Mouse (Mus musculus): ENCODE results near the gene Mmp20. TPM values are rescaled to one million over a fixed set of nuclear protein-coding genes. Genes with fewer than 3 reads are reported as not detected.

Gene Mmp20
- polyA plus RNA-seq, 1 experiment from 2014 or later, result not detected

DNA sequence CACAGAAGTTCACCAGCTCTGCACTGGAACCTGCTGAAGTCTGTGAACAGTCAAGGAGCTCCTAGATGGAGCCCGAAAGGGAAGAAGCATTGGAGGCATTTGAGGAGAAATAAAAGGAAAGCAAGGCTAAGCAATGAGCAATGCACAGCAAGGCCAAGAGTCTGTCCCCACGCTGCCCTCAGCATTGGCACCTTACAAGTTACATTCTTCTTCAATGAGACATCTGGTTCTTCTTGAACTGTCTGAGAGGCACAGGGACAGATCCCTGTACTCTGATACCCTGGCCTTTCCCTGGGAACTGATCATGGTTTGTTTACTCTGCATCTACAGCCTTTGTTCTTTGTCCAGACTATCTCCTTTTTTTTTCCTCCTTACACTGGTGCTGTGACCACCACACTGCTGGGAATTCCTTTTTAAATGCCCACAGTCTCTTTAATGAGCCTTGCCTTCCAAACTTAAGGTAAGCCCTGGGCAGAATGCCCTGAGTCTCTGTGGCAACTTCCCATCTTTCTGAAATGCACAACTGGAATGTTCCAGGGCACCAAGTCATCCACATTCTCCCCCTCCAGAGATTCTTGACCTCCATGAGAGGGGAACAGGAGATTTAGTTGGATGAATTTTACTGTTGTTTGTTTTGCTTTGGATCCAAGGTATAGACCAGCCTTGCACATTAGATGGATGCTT is 50.3 kb downstream of the Mmp20 start:
- no peak overlapping the region for H3K4me3 ChIP-seq (ENCODE audit: low read depth, low read length)
- H3K27ac ChIP-seq (ENCODE audit: low read depth, low read length), result no peak overlapping the region
- H3K9me3 ChIP-seq (ENCODE audit: control insufficient read depth, low read length), result no peaks in the 10 kb centered on the region
- no peak for ATAC-seq (ENCODE audit: low read depth)
- no peaks in the 10 kb centered on the region for H3K4me1 ChIP-seq (ENCODE audit: control insufficient read depth, insufficient read depth, low read length)
- H3K36me3 ChIP-seq (ENCODE audit: control insufficient read depth, insufficient read depth, low read length), result no peaks in the 10 kb centered on the region
- H3K4me2 ChIP-seq (ENCODE audit: low read depth, low read length), result no peak overlapping the region
- no peak overlapping the region for H3K9ac ChIP-seq (replicated peaks; ENCODE audit: low read depth, low read length)
- H3K27me3 ChIP-seq (ENCODE audit: control insufficient read depth, insufficient read depth, low read length), result no peaks in the 10 kb centered on the region
- WGBS, result 88% methylated on average over 2 of the region's 2 CpGs

GRCm38 (mm10) chr9:7682081-7682618 is 54.1 kb downstream of the Mmp20 start:
- WGBS, result 92% methylated on average over 9 of the region's 9 CpGs

DNA sequence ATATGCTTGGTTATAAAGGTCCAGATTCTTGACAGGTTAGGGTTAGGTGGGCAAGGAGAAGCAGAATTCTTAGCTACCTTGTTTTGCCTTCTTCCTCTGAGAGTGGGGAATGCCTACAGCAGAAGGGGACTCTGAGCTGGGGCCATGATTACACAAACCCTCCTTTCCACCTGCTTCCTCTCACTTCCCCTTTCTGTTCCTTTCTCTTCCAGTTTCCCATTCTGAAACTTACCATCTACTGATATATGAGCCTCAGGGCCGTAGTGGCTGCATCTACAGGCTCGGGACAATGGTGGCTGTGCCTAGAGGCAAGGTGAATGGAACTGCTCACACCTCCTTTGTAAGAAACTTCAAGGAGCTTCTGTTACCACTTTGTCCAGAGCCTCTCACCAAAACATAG is 58.0 kb downstream of the Mmp20 start:
- 85% methylated on average over 2 of the region's 2 CpGs for WGBS
- no peaks in the 10 kb centered on the region for H3K9me3 ChIP-seq (ENCODE audit: control insufficient read depth, low read length)
- H3K4me3 ChIP-seq (ENCODE audit: low read depth, low read length), result no peak overlapping the region
- H3K4me1 ChIP-seq (ENCODE audit: control insufficient read depth, insufficient read depth, low read length), result no peaks in the 10 kb centered on the region
- no peak for ATAC-seq (ENCODE audit: low read depth)
- H3K27ac ChIP-seq (ENCODE audit: low read depth, low read length), result no peak overlapping the region
- H3K4me2 ChIP-seq (ENCODE audit: low read depth, low read length), result no peak overlapping the region
- H3K36me3 ChIP-seq (ENCODE audit: control insufficient read depth, insufficient read depth, low read length), result no peaks in the 10 kb centered on the region
- H3K27me3 ChIP-seq (ENCODE audit: control insufficient read depth, insufficient read depth, low read length), result no peaks in the 10 kb centered on the region
- H3K9ac ChIP-seq (replicated peaks; ENCODE audit: low read depth, low read length), result no peak overlapping the region

More at GRCm38 (mm10) chr9:7682081-7682618, 54.1 kb downstream of the Mmp20 start:
- Histone ChIP-seq H3K9me3 (ENCODE audit: control insufficient read depth, low read length) (no peaks in the 10 kb centered on the region), H3K27ac (ENCODE audit: low read depth, low read length) (no peak overlapping the region), H3K9ac (replicated peaks; ENCODE audit: low read depth, low read length) (no peak overlapping the region), H3K4me1 (ENCODE audit: control insufficient read depth, insufficient read depth, low read length) (no peaks in the 10 kb centered on the region), H3K27me3 (ENCODE audit: control insufficient read depth, insufficient read depth, low read length) (no peaks in the 10 kb centered on the region), H3K36me3 (ENCODE audit: control insufficient read depth, insufficient read depth, low read length) (no peaks in the 10 kb centered on the region), H3K4me3 (ENCODE audit: low read depth, low read length) (no peak overlapping the region), H3K4me2 (ENCODE audit: low read depth, low read length) (no peak overlapping the region)
- no peak for ATAC-seq (ENCODE audit: low read depth)

GRCm38 (mm10) chr9:7689799-7690198 is 61.8 kb downstream of the Mmp20 start:
- Histone ChIP-seq H3K9me3 (ENCODE audit: control insufficient read depth, low read length) (no peaks in the 10 kb centered on the region), H3K4me1 (ENCODE audit: control insufficient read depth, insufficient read depth, low read length) (no peaks in the 10 kb centered on the region), H3K36me3 (ENCODE audit: control insufficient read depth, insufficient read depth, low read length) (no peaks in the 10 kb centered on the region), H3K27me3 (ENCODE audit: control insufficient read depth, insufficient read depth, low read length) (no peaks in the 10 kb centered on the region), H3K27ac (ENCODE audit: low read depth, low read length) (no peak overlapping the region), H3K4me3 (ENCODE audit: low read depth, low read length) (no peak overlapping the region), H3K4me2 (ENCODE audit: low read depth, low read length) (no peak overlapping the region), H3K9ac (replicated peaks; ENCODE audit: low read depth, low read length) (no peak overlapping the region)
- 69% methylated on average over 6 of the region's 6 CpGs for WGBS
- no peak for ATAC-seq (ENCODE audit: low read depth)

DNA sequence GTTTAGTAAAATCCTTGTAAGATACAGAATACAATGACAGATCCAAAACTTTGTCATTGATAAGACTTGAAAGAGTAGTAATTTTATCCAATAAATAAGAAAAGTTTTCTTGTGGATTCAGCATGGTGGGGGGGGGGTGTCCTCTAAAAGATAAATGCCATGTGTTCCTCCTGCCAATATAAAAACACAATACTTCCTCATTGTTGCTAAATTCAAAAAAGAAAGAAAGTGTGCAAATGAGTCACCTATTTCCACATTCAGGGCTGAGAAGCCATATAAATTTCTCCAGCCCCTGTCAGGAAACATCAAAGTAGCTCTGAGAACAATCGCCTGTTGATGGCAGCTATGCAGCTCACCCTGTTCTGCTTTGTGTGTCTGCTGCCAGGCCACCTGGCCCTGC is 63.8 kb downstream of the Mmp20 start, which contains the start of gene Mmp7:
TSS of gene Mmp7 (plus strand) at position 301 of the 400 bp plus-strand sequence.
- H3K27ac ChIP-seq (ENCODE audit: low read depth, low read length), result no peak within 1 kb of the TSS
- H3K4me2 ChIP-seq (ENCODE audit: low read depth, low read length), result no peak within 1 kb of the TSS
- no peaks in the 10 kb centered on the region for H3K4me1 ChIP-seq (ENCODE audit: control insufficient read depth, insufficient read depth, low read length)
- H3K36me3 ChIP-seq (ENCODE audit: control insufficient read depth, insufficient read depth, low read length), result no peaks in the 10 kb centered on the region
- WGBS, result 48% methylated on average over 1 of the region's 1 CpGs
- no peaks in the 10 kb centered on the region for H3K9me3 ChIP-seq (ENCODE audit: control insufficient read depth, low read length)
- H3K9ac ChIP-seq (replicated peaks; ENCODE audit: low read depth, low read length), result no peak within 1 kb of the TSS
- no peak within 1 kb of the TSS for H3K4me3 ChIP-seq (ENCODE audit: low read depth, low read length)
- no peak for ATAC-seq (ENCODE audit: low read depth)
- H3K27me3 ChIP-seq (ENCODE audit: control insufficient read depth, insufficient read depth, low read length), result no peaks in the 10 kb centered on the region

- H3K4me1 ChIP-seq (ENCODE audit: control insufficient read depth, insufficient read depth, low read length), result no peaks in the 10 kb centered on the region
- no peaks in the 10 kb centered on the region for H3K9me3 ChIP-seq (ENCODE audit: control insufficient read depth, low read length)
- no peaks in the 10 kb centered on the region for H3K27me3 ChIP-seq (ENCODE audit: control insufficient read depth, insufficient read depth, low read length)
- 90% methylated on average over 3 of the region's 3 CpGs for WGBS
- ATAC-seq (ENCODE audit: low read depth), result no peak
- H3K9ac ChIP-seq (replicated peaks; ENCODE audit: low read depth, low read length), result no peak overlapping the region
- no peak overlapping the region for H3K27ac ChIP-seq (ENCODE audit: low read depth, low read length)
- H3K4me3 ChIP-seq (ENCODE audit: low read depth, low read length), result no peak overlapping the region
- H3K4me2 ChIP-seq (ENCODE audit: low read depth, low read length), result no peak overlapping the region
- no peaks in the 10 kb centered on the region for H3K36me3 ChIP-seq (ENCODE audit: control insufficient read depth, insufficient read depth, low read length)
Observed at GRCm38 (mm10) chr9:7693961-7694360, 65.9 kb downstream of the Mmp20 start.

DNA sequence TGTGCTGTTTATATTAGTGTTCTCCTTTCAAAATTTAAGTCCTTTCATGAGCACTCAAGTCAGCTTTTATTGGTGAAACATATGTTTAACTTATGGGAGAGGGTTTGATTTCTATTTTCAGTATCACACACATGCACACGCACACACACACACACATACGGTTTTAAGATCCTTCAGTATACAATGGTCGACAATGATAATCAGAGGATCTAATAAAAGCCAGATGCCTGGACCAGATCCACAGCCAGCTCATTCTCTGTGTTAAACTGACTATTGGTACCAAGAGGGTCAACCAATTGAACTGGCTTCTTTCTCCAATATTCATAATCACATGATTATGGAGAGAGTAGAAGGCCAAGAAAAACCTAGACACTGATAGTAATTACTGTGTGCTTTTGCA is 67.6 kb downstream of the Mmp20 start:
- H3K27me3 ChIP-seq (ENCODE audit: control insufficient read depth, insufficient read depth, low read length), result no peaks in the 10 kb centered on the region
- no peak overlapping the region for H3K4me2 ChIP-seq (ENCODE audit: low read depth, low read length)
- no peak overlapping the region for H3K4me3 ChIP-seq (ENCODE audit: low read depth, low read length)
- H3K27ac ChIP-seq (ENCODE audit: low read depth, low read length), result no peak overlapping the region
- no peak for ATAC-seq (ENCODE audit: low read depth)
- WGBS, result 93% methylated on average over 3 of the region's 3 CpGs
- H3K9ac ChIP-seq (replicated peaks; ENCODE audit: low read depth, low read length), result no peak overlapping the region
- H3K4me1 ChIP-seq (ENCODE audit: control insufficient read depth, insufficient read depth, low read length), result no peaks in the 10 kb centered on the region
- no peaks in the 10 kb centered on the region for H3K36me3 ChIP-seq (ENCODE audit: control insufficient read depth, insufficient read depth, low read length)
- H3K9me3 ChIP-seq (ENCODE audit: control insufficient read depth, low read length), result no peaks in the 10 kb centered on the region

GRCm38 (mm10) chr9:7708698-7709097 is 80.7 kb downstream of the Mmp20 start:
- 82% methylated on average over 6 of the region's 6 CpGs for WGBS
- no peaks in the 10 kb centered on the region for H3K27me3 ChIP-seq (ENCODE audit: control insufficient read depth, insufficient read depth, low read length)
- H3K9me3 ChIP-seq (ENCODE audit: control insufficient read depth, low read length), result no peaks in the 10 kb centered on the region
- H3K4me1 ChIP-seq (ENCODE audit: control insufficient read depth, insufficient read depth, low read length), result no peaks in the 10 kb centered on the region
- H3K27ac ChIP-seq (ENCODE audit: low read depth, low read length), result no peak overlapping the region
- no peaks in the 10 kb centered on the region for H3K36me3 ChIP-seq (ENCODE audit: control insufficient read depth, insufficient read depth, low read length)
- H3K4me2 ChIP-seq (ENCODE audit: low read depth, low read length), result no peak overlapping the region
- H3K9ac ChIP-seq (replicated peaks; ENCODE audit: low read depth, low read length), result no peak overlapping the region
- no peak overlapping the region for H3K4me3 ChIP-seq (ENCODE audit: low read depth, low read length)
- no peak for ATAC-seq (ENCODE audit: low read depth)

GRCm38 (mm10) chr9:7711196-7711595 is 83.2 kb downstream of the Mmp20 start:
- 71% methylated on average over 4 of the region's 4 CpGs for WGBS
- no peaks in the 10 kb centered on the region for H3K36me3 ChIP-seq (ENCODE audit: control insufficient read depth, insufficient read depth, low read length)

More at GRCm38 (mm10) chr9:7711196-7711595, 83.2 kb downstream of the Mmp20 start:
- Histone ChIP-seq H3K27ac (ENCODE audit: low read depth, low read length) (no peak overlapping the region), H3K4me3 (ENCODE audit: low read depth, low read length) (no peak overlapping the region), H3K9ac (replicated peaks; ENCODE audit: low read depth, low read length) (no peak overlapping the region), H3K9me3 (ENCODE audit: control insufficient read depth, low read length) (no peaks in the 10 kb centered on the region), H3K4me2 (ENCODE audit: low read depth, low read length) (no peak overlapping the region), H3K27me3 (ENCODE audit: control insufficient read depth, insufficient read depth, low read length) (no peaks in the 10 kb centered on the region), H3K4me1 (ENCODE audit: control insufficient read depth, insufficient read depth, low read length) (no peaks in the 10 kb centered on the region)
- no peak for ATAC-seq (ENCODE audit: low read depth)

Data from neural tube, embryonic 14.5 days (tissue).